Mouse (Mus musculus): ENCODE data around the gene Fmnl2.

The Fmnl2 gene

GRCm38 (mm10) chr2:53050376-53050775 lies 192.7 kb downstream of the Fmnl2 start:
- DNase-seq, result no peak

GRCm38 (mm10) chr2:53051502-53051901 lies 193.8 kb downstream of the Fmnl2 start:
- DNase-seq, result no peak

- no peak for DNase-seq
These were observed 196.1 kb downstream of the Fmnl2 start for GRCm38 (mm10) chr2:53053714-53054113.

- no peak for DNase-seq
These were observed 198.9 kb downstream of the Fmnl2 start for GRCm38 (mm10) chr2:53056556-53056955.

- no peak for DNase-seq
These were observed 199.6 kb downstream of the Fmnl2 start for GRCm38 (mm10) chr2:53057291-53057690.

GRCm38 (mm10) chr2:53061363-53062000 lies 203.8 kb downstream of the Fmnl2 start:
- no peak for DNase-seq

- DNase-seq, result no peak
These were observed 209.3 kb downstream of the Fmnl2 start for GRCm38 (mm10) chr2:53066973-53067372.

GRCm38 (mm10) chr2:53070607-53071006 lies 212.9 kb downstream of the Fmnl2 start:
- peak; percentile 70 for DNase-seq

GRCm38 (mm10) chr2:53079693-53080286 lies 222.1 kb downstream of the Fmnl2 start:
- DNase-seq, result peak; percentile 2

GRCm38 (mm10) chr2:53082045-53082444 lies 224.4 kb downstream of the Fmnl2 start:
- DNase-seq, result no peak

GRCm38 (mm10) chr2:53082501-53082900 lies 224.8 kb downstream of the Fmnl2 start:
- DNase-seq, result no peak

- no peak for DNase-seq
These were observed 225.6 kb downstream of the Fmnl2 start for GRCm38 (mm10) chr2:53083241-53083640.

GRCm38 (mm10) chr2:53085617-53086202 lies 228.1 kb downstream of the Fmnl2 start:
- peak; percentile 16 for DNase-seq

- no peak for DNase-seq
These were observed 231.1 kb downstream of the Fmnl2 start for GRCm38 (mm10) chr2:53088744-53089143.

GRCm38 (mm10) chr2:53095031-53095430 lies 237.4 kb downstream of the Fmnl2 start:
- peak; percentile 3 for DNase-seq

GRCm38 (mm10) chr2:53095489-53095888 lies 237.8 kb downstream of the Fmnl2 start:
- DNase-seq, result no peak

- DNase-seq, result no peak
These were observed 242.4 kb downstream of the Fmnl2 start for GRCm38 (mm10) chr2:53100093-53100492.

- DNase-seq, result no peak
These were observed 244.5 kb downstream of the Fmnl2 start for GRCm38 (mm10) chr2:53101885-53102740.

GRCm38 (mm10) chr2:53102901-53103300 lies 245.2 kb downstream of the Fmnl2 start:
- no peak for DNase-seq

- no peak for DNase-seq
These were observed 247.7 kb downstream of the Fmnl2 start for GRCm38 (mm10) chr2:53105408-53105807.

GRCm38 (mm10) chr2:53106056-53106455 lies 248.4 kb downstream of the Fmnl2 start:
- DNase-seq, result no peak

- no peak for DNase-seq
These were observed 248.8 kb downstream of the Fmnl2 start for GRCm38 (mm10) chr2:53106472-53106871.

GRCm38 (mm10) chr2:53108547-53108946 lies 250.9 kb downstream of the Fmnl2 start:
- no peak for DNase-seq
